13 mouse cellular contexts compared by ENCODE assay signal in genomic region chr1:54825718-54826425, GRCm38 (mm10).
DNase-seq lines count a peak whose midpoint lies in the region; ATAC-seq and TF ChIP-seq lines count a peak whose summit lies in the region.
"Had no signal": no experiment of that assay in that cellular context is flagged by ENCODE, and none has a peak within 500 bp of the region (broad histone marks: within the 10 kb centered on the region; RNA-seq: fewer than 3 reads in every experiment).

No protein-coding gene starts in this region.

- no peak for TF ChIP-seq EP300 in MEL (IDR thresholded peaks at IDR 0.05; ENCODE audit: low read depth in 1 of 2, low read length in 2 of 2)

- H3K9ac ChIP-seq in heart, embryonic 13.5 days: no peak overlapping the region
- H3K9ac ChIP-seq in heart, embryonic 11.5 days (ENCODE audit: low read depth, low read length): no peak overlapping the region
- H3K9ac ChIP-seq in kidney, postnatal 0 days (ENCODE audit: low read depth, low read length): no peak overlapping the region
- H3K9ac ChIP-seq in MEL (ENCODE audit: control insufficient read depth, low read depth, low read length, poor library complexity, severe bottlenecking): no peak overlapping the region
- H3K9ac ChIP-seq: embryonic facial prominence, embryonic 15.5 days; hindbrain, embryonic 15.5 days; liver, embryonic 14.5 days had no signal

- no peak for TF ChIP-seq RAD21 in MEL (IDR thresholded peaks at IDR 0.05; ENCODE audit: low read depth, low read length)

- no peak overlapping the region for H3K4me2 ChIP-seq in heart, embryonic 13.5 days
- no peak overlapping the region for H3K4me2 ChIP-seq in heart, embryonic 11.5 days
- H3K4me2 ChIP-seq in kidney, postnatal 0 days (ENCODE audit: low read length): no peak overlapping the region
- H3K4me2 ChIP-seq: embryonic facial prominence, embryonic 15.5 days; hindbrain, embryonic 15.5 days had no signal

- H3K79me2 ChIP-seq in MEL (ENCODE audit: control insufficient read depth, insufficient read depth, low read length, poor library complexity): no peaks in the 10 kb centered on the region

- DNase-seq in kidney, postnatal 0 days (ENCODE audit: low spot score): no peak
- no peak for DNase-seq in kidney, postnatal 25 days
- peak; percentile 54 for DNase-seq in MEL (ENCODE audit: low read depth, low spot score)
- DNase-seq in Patski (ENCODE audit: low read depth, low spot score): no peak
- DNase-seq in right cerebral cortex, postnatal 14 days: no peak
- no peak for DNase-seq in left cerebral cortex, postnatal 25 days (ENCODE audit: low spot score in 2 of 2)
- DNase-seq: spleen, adult 18-20 months; thymus, postnatal 25 days had no signal

- no peaks in the 10 kb centered on the region for H3K9me3 ChIP-seq in heart, embryonic 13.5 days
- H3K9me3 ChIP-seq in heart, embryonic 11.5 days (replicated peaks; ENCODE audit: control insufficient read depth, low read length): no peaks in the 10 kb centered on the region
- H3K9me3 ChIP-seq in kidney, postnatal 0 days (replicated peaks; ENCODE audit: low read length): no peaks in the 10 kb centered on the region
- H3K9me3 ChIP-seq in MEL (replicated peaks; ENCODE audit: insufficient read depth, low read length): no peaks in the 10 kb centered on the region
- H3K9me3 ChIP-seq: embryonic facial prominence, embryonic 15.5 days; hindbrain, embryonic 15.5 days had no signal

- intact Hi-C loops in left cerebral cortex, postnatal 25 days (cut with DNase I): no loop called here

- H3K4me1 ChIP-seq in heart, embryonic 13.5 days: peaks cover 41% of the 10 kb centered on the region
- peaks cover 24% of the 10 kb centered on the region for H3K4me1 ChIP-seq in heart, embryonic 11.5 days (ENCODE audit: control insufficient read depth, insufficient read depth, low read length)
- peaks cover 9% of the 10 kb centered on the region for H3K4me1 ChIP-seq in kidney, postnatal 0 days (replicated peaks; ENCODE audit: insufficient read depth, low read length)
- peaks cover 2 to 14% of the 10 kb centered on the region in 2 experiments; a peak in 3 of 4 replicates for H3K4me1 ChIP-seq in MEL (ENCODE audit: control insufficient read depth in 1 of 2, insufficient read depth in 2 of 2, low read length in 2 of 2)
- H3K4me1 ChIP-seq: hindbrain, embryonic 15.5 days had no signal

- CTCF ChIA-PET in Patski (lab: Charles Lee): interaction anchor here (0.8 kb wide), 1 partner anchor 115 kb away, joined by 3 read pairs; no protein-coding TSS in a partner anchor

- H3K27ac ChIP-seq in heart, embryonic 13.5 days (replicated peaks): peak overlapping the region; percentile 78
- no peak overlapping the region for H3K27ac ChIP-seq in heart, embryonic 11.5 days (ENCODE audit: low read depth, low read length)
- no peak overlapping the region for H3K27ac ChIP-seq in kidney, postnatal 0 days
- H3K27ac ChIP-seq in MEL (ENCODE audit: control insufficient read depth, low read depth, low read length): no peak overlapping the region
- H3K27ac ChIP-seq: hindbrain, embryonic 15.5 days; liver, embryonic 14.5 days had no signal

- in situ Hi-C loops in Patski (cut with MboI; ENCODE audit: low pct_unique_long_range_greater_than_20kb): loop anchor here (5.0 kb wide), 1 partner anchor 159 kb away; no protein-coding TSS in a partner anchor

- 52% methylated on average over 6 of the region's 6 CpGs for WGBS in heart, embryonic 13.5 days
- 55% methylated on average over 6 of the region's 6 CpGs for WGBS in heart, embryonic 11.5 days (ENCODE audit: insufficient replicate concordance)
- 68% methylated on average over 6 of the region's 6 CpGs for WGBS in kidney, postnatal 0 days

- H3K27me3 ChIP-seq in heart, embryonic 13.5 days (replicated peaks): no peaks in the 10 kb centered on the region
- H3K27me3 ChIP-seq in heart, embryonic 11.5 days (ENCODE audit: control insufficient read depth, insufficient read depth, low read length): no peaks in the 10 kb centered on the region
- no peaks in the 10 kb centered on the region for H3K27me3 ChIP-seq in kidney, postnatal 0 days (ENCODE audit: insufficient read depth, low read length)
- H3K27me3 ChIP-seq in MEL (ENCODE audit: control insufficient read depth in 1 of 2, insufficient read depth in 2 of 2, low read length in 2 of 2): no peaks in the 10 kb centered on the region
- no peaks in the 10 kb centered on the region for H3K27me3 ChIP-seq in Patski
- H3K27me3 ChIP-seq: embryonic facial prominence, embryonic 15.5 days; hindbrain, embryonic 15.5 days had no signal

- no peak for TF ChIP-seq CTCF in kidney, postnatal 0 days (IDR thresholded peaks at IDR 0.05; ENCODE audit: low read depth)
- TF ChIP-seq CTCF in MEL (IDR thresholded peaks at IDR 0.05 in 2 of 3, conservative IDR thresholded peaks at IDR 0.05 in 1 of 3; ENCODE audit: control insufficient read depth in 1 of 3, insufficient read depth in 1 of 3, low read depth in 2 of 3, low read length in 3 of 3, poor library complexity in 1 of 3, severe bottlenecking in 1 of 3) (no peak), Patski (IDR thresholded peaks at IDR 0.05) (no peak)

- TF ChIP-seq POLR2A in MEL (IDR thresholded peaks at IDR 0.05; ENCODE audit: control insufficient read depth in 1 of 2, insufficient read depth in 1 of 2, low read depth in 1 of 2, low read length in 2 of 2, poor library complexity in 1 of 2): no peak

- POLR2A ChIA-PET in Patski (lab: Charles Lee): no interaction called here

- no peaks in the 10 kb centered on the region for H3K36me3 ChIP-seq in heart, embryonic 13.5 days
- H3K36me3 ChIP-seq in heart, embryonic 11.5 days (ENCODE audit: control insufficient read depth, insufficient read depth, low read length): no peaks in the 10 kb centered on the region
- no peaks in the 10 kb centered on the region for H3K36me3 ChIP-seq in kidney, postnatal 0 days (ENCODE audit: insufficient read depth, low read length)
- peaks cover 0 to 8% of the 10 kb centered on the region in 2 experiments; a peak in 2 of 4 replicates for H3K36me3 ChIP-seq in MEL (ENCODE audit: control insufficient read depth in 1 of 2, insufficient read depth in 2 of 2, low read length in 2 of 2)
- H3K36me3 ChIP-seq: hindbrain, embryonic 15.5 days had no signal

- no peak for ATAC-seq in heart, embryonic 13.5 days (ENCODE audit: extremely low read depth, insufficient number of reproducible peaks, low FRiP score, low TSS enrichment)
- ATAC-seq in heart, embryonic 11.5 days (replicated peaks; ENCODE audit: insufficient number of reproducible peaks, low FRiP score, low TSS enrichment): no peak
- ATAC-seq in kidney, postnatal 0 days (replicated peaks; ENCODE audit: low FRiP score, low read depth): peak; percentile 29; the same call in 1 of the 2 replicates
- peak; percentile 15 for ATAC-seq in Patski

- H3K4me3 ChIP-seq in heart, embryonic 13.5 days: no peak overlapping the region
- no peak overlapping the region for H3K4me3 ChIP-seq in heart, embryonic 11.5 days (ENCODE audit: low read depth, low read length)
- H3K4me3 ChIP-seq in kidney, postnatal 0 days (replicated peaks; ENCODE audit: low read depth, low read length): no peak overlapping the region
- H3K4me3 ChIP-seq in MEL (ENCODE audit: control insufficient read depth in 1 of 2, insufficient read depth in 1 of 2, low read depth in 2 of 2, low read length in 2 of 2): no peak overlapping the region
- H3K4me3 ChIP-seq: embryonic facial prominence, embryonic 15.5 days; hindbrain, embryonic 15.5 days had no signal

TF ChIP-seq in MEL, 35 proteins besides CTCF, POLR2A, EP300 and RAD21:
- TF ChIP-seq NRF1 (IDR thresholded peaks at IDR 0.05; ENCODE audit: insufficient read depth, low read depth, low read length, poor library complexity, severe bottlenecking): no peak
- TF ChIP-seq SMC3 (IDR thresholded peaks at IDR 0.05; ENCODE audit: low read depth, low read length): peak; percentile 7; the same call in 1 of the 2 replicates
- TF ChIP-seq USF2 (IDR thresholded peaks at IDR 0.05; ENCODE audit: borderline replicate concordance in 1 of 2, insufficient read depth in 1 of 2, low read depth in 1 of 2, low read length in 2 of 2): no peak
- TF ChIP-seq GATA1 (IDR thresholded peaks at IDR 0.05; ENCODE audit: low read depth, low read length): no peak
- no peak for TF ChIP-seq MAZ (IDR thresholded peaks at IDR 0.05; ENCODE audit: low read depth, low read length)
TF ChIP-seq in MEL: peak in this region for 1.

Comparison
In these comparisons a context has a peak if more than half of its experiments do, and no peak if none do; other contexts are left out.
1. ATAC-seq: peak in kidney, postnatal 0 days (single experiment) and Patski (single experiment); none in heart, embryonic 13.5 days (single experiment) and heart, embryonic 11.5 days (single experiment).